Mouse (Mus musculus) brain, embryonic 14.5 days (tissue): ENCODE data around the gene Tmem151a. TPM values are rescaled to one million over a fixed set of nuclear protein-coding genes. Genes with fewer than 3 reads are reported as not detected.
A peak's percentile ranks its signal among the peaks of the same experiment; 100 is the strongest.

Experiments used
- DNase-seq: peaks from one replicate; pipeline ENCODE4 v3.0.0-alpha.2; 2011; ENCODE audit warnings: low read depth
- CTCF ChIP-seq: fragments of 200-500 bp; IDR thresholded peaks from 2 replicates; pipeline ENCODE4 v1.5.1; 2012; ENCODE audit warnings: inconsistent platforms, mild to moderate bottlenecking, moderate library complexity, borderline replicate concordance; ENCODE audit not compliant: insufficient read depth, insufficient read length; ENCODE audit errors: extremely low read depth
- POLR2A ChIP-seq: fragments of 200-500 bp; IDR thresholded peaks from 2 replicates; pipeline ENCODE4 v1.6.1; 2012; ENCODE audit warnings: mild to moderate bottlenecking, inconsistent platforms, borderline replicate concordance; ENCODE audit not compliant: poor library complexity, insufficient read depth, insufficient read length, severe bottlenecking; ENCODE audit errors: extremely low read depth
- polyA plus RNA-seq: library from polyadenylated mRNA; depleted of rRNA; stranded (reverse); fragments of >200 nt; gene quantifications from 2 replicates; pipeline ENCODE4 v1.2.3, GENCODE M21; 2012

The Tmem151a gene
- polyA plus RNA-seq, 1 experiment, result 10.7 TPM

- TF ChIP-seq CTCF (no peak), POLR2A (no peak)
Observed at GRCm38 (mm10) chr19:5108702-5109101, 23.4 kb upstream of the Tmem151a start.

GRCm38 (mm10) chr19:5108271-5108575, 22.9 kb upstream of the Tmem151a start:
- TF ChIP-seq CTCF (peak; percentile 46; the same call in 1 of the 2 replicates), POLR2A (no peak)
- DNase-seq, result no peak

More at GRCm38 (mm10) chr19:5108702-5109101, 23.4 kb upstream of the Tmem151a start:
- DNase-seq, result no peak

GRCm38 (mm10) chr19:5107556-5108270, 22.4 kb upstream of the Tmem151a start:
- no peak for TF ChIP-seq POLR2A
- no peak for TF ChIP-seq CTCF
- DNase-seq, result no peak

- peak; percentile 99 for DNase-seq
- TF ChIP-seq CTCF (no peak), POLR2A (peak; percentile 70; the same call in 1 of the 2 replicates)
Observed at GRCm38 (mm10) chr19:5106731-5107191, 21.4 kb upstream of the Tmem151a start, which contains the start of gene Rab1b. Rab1b (minus strand) TSS chr19:5107072.

DNA sequence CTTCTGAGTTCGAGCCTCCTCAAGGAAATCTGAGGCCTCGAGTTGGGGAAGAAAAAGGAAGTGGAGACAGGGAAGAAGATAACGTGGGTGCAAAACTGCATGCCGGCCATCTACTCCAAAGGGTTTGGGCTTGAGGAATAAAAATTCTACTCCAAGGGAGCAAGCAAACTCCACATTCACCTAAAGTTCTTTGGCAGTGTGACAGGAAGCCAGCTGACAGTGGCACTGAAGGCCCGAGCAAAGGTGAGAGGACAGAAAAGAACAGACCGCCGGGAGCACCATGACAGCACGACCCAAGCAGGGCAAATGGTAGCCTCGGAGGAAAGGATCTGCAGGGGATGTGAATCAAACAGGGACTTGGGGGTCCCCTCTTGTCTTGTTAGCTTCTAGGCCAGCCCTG, 20.7 kb upstream of the Tmem151a start:
- no peak for DNase-seq
- TF ChIP-seq CTCF, result no peak
- TF ChIP-seq POLR2A, result no peak

- DNase-seq, result peak; percentile 85
- TF ChIP-seq CTCF (no peak), POLR2A (peak; percentile 57)
Observed at GRCm38 (mm10) chr19:5098363-5099143, 13.2 kb upstream of the Tmem151a start, which contains the start of gene Cnih2. Cnih2 (minus strand) TSS chr19:5098521.

DNA sequence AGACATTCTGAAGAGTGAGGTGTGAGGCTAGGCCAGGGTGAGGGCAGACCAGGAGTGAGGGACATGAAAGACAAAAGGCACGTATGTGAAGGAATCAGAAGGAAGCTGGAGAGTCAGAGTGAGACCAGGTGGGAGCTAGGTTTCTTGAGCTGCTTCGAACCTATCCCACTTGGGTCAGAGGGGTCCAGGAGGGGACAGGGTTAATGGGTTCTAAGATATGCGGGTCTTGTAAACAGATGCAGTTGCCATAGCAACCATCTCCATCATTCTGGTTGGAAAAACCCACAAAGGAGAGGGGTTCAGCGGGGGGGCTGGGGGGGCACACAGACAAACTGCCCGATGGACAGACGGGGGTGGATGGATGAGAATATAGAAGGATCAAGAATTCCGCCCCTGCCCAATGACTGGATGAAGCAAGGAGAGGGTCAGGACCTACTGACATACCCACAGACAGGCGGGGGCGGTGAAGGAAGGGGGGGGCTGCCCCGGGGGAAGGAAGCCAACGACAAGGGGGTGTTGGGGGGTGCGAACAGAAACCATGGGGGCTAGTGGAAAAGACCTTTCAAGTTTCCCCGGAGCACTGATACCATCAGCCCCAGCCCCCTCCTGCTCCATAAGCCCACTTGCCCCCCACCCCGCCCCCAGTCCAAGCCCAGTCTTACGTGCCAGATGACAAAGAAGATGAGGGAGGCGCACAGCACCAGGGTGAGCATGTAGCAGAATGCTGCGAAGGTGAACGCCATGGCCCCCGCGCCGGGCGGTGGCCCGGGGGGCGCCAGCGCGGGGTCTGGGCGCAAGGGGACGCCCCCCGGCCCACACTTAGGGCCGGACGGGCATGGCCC, 12.4 kb upstream of the Tmem151a start:
- DNase-seq, result peak; percentile 77
- TF ChIP-seq POLR2A (no peak), CTCF (no peak)

DNA sequence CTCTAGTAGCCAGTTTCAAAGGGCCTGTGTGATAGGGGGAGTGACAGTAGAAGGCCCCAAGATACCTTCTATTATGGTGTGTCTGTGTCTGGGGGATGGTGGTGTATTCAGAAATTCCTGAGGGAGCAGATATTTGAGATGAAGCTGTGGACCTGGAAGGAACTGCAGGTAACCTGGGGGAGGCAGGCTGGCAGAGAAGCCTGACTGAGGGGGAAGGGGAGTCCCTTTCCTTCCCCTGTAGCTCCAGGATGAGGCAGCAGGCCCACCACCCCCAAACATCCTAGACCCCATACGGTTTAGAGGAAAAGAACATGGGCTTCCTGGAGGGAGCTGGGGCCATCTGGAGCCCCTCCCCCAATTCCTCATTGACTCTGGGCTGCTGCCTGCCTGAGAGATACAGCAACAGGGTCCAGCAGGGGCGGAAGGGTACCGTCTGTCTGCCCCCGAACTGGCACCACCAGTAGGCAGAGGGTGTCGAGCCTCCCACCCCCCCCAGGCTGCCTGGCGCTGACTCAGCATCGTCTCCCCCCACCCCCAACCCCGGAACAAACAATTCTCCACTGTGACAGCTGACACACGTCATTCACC, 10.7 kb upstream of the Tmem151a start:
- TF ChIP-seq CTCF (no peak), POLR2A (no peak)
- DNase-seq, result peak; percentile 60

GRCm38 (mm10) chr19:5094746-5095417, 9.6 kb upstream of the Tmem151a start:
- no peak for TF ChIP-seq POLR2A
- no peak for TF ChIP-seq CTCF
- no peak for DNase-seq

DNA sequence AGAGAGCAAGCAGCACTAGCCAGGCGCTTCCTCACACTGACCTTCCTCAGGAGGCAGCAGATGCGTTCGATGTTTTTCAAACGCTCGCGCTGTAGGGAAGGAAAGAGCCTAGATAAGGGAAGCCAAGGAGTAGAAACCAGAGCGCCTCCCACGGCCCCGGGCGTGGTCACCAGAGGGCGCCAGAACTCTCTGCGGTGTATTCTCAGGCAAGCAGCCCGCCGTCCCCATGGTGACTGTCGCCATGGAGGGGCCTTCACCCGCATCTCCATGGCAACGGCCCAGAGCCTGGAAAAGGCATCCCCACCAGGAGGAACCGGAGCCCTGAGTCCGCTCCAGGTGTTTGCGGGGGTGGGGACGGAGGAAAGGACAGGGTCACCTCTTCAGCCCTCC, 8.9 kb upstream of the Tmem151a start:
- peak; percentile 92 for TF ChIP-seq CTCF
- no peak; the same call in 1 of the 2 replicates for TF ChIP-seq POLR2A
- DNase-seq, result peak; percentile 98
